Mouse (Mus musculus) lung, adult 18-20 months (tissue): ENCODE measurements at regions not wholly inside any gene's neighbourhood (a gene's known extent, or its start where the extent isn't known, plus 50 kb on each side); places are given as distances from the start of the nearest gene placed in this dataset.
A peak's percentile ranks its signal among the peaks of the same experiment; 100 is the strongest.

Source experiments
- DNase-seq, 2 experiments: peaks; one replicate each; pipeline ENCODE4 v3.0.0; 2022; ENCODE audit warnings: mixed read lengths in 2 of 2

- DNase-seq: no peak
Measured at GRCm38 (mm10) chr10:68378212-68378611, 99.7 kb upstream of the Arid5b start.

- no peak for DNase-seq
Measured at GRCm38 (mm10) chr10:68377479-68377878, 98.9 kb upstream of the Arid5b start.

DNA sequence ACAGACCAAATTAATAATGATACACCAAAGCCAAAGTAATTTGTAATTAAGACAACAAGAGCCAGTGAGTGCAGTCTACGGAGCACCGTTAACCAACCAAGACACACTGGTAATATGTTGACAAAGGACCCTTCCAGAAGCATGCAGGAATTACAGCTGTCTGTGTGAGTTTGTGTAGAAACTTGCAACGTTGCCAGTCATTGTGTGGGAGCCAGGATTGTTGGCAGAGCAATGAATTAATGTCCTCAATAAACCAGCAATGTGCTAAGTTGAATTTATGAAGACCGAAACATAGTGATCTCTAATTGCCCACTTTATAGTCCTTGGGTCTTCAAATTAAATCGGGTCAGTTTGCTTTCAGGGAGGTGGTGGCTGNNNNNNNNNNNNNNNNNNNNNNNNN lies 95.3 kb upstream of the Arid5b start:
- DNase-seq: no peak

GRCm38 (mm10) chr10:68371785-68372184 lies 93.2 kb upstream of the Arid5b start:
- peak; percentile 25 to 31 for DNase-seq

DNA sequence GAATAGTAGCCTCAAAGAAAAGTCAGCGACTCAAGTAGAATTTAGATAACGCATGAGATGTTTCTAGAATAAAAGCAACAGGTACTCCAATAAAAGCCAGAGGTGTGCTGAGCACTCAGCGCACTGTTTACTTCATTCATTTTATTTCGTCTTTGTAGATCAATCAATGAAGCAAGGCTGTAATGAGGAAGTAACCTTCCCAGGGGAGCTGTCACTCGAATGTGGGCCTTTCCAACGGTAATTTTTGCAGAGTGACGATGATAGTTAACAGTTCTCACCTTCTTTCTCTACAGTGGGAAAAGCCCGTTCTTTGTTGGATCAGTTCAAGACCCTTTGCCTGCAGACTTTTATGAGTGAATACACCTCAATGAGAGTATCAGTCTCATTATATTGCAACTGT lies 92.4 kb upstream of the Arid5b start:
- DNase-seq: no peak

- DNase-seq: no peak
Measured at GRCm38 (mm10) chr10:68366796-68367195, 88.3 kb upstream of the Arid5b start.

GRCm38 (mm10) chr10:68360765-68361483 lies 82.4 kb upstream of the Arid5b start:
- DNase-seq: peak; percentile 36 to 44

DNA sequence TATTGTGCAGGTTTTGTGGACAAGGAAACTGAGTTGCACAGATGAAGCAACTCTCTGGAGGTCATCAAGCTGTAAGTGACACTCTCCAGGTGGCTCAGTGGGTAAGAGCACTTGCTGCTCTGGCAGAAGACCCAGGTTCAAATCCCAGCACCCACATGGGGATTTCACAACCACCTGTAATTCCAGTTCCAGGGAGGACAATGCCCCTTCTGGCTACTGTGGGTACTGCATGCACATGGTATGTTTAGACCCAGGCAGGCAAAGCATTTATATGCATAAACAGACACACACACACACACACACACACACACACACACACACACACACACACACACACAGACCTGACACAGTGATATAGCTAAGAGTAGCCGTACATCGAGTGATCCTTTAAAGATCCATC lies 80.6 kb upstream of the Arid5b start:
- DNase-seq: no peak

GRCm38 (mm10) chr10:68356973-68357372 lies 78.4 kb upstream of the Arid5b start:
- peak; percentile 26 to 42 for DNase-seq

- no peak for DNase-seq
Measured at GRCm38 (mm10) chr10:68356521-68356920, 78.0 kb upstream of the Arid5b start.

DNA sequence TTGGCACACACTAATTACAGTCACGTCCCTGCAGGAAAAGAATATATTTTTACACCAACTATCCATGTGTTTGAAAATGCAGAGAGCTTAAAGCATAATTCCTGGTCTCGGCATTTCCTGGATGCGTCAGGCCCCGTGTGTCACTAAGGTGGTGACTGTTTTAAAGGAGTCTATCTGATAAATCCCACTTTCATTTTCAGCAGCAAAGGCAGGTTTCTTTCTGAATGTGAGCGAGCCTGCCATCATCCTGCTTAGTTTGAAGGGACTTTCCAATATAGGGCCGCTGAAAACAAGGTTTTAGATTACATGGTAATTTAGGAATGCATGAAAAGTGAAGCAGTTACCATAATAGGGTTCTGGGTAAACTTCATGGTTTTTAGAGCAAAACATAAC lies 77.5 kb upstream of the Arid5b start:
- no peak for DNase-seq

- no peak for DNase-seq
Measured at GRCm38 (mm10) chr10:68355471-68356092, 77.0 kb upstream of the Arid5b start.

DNA sequence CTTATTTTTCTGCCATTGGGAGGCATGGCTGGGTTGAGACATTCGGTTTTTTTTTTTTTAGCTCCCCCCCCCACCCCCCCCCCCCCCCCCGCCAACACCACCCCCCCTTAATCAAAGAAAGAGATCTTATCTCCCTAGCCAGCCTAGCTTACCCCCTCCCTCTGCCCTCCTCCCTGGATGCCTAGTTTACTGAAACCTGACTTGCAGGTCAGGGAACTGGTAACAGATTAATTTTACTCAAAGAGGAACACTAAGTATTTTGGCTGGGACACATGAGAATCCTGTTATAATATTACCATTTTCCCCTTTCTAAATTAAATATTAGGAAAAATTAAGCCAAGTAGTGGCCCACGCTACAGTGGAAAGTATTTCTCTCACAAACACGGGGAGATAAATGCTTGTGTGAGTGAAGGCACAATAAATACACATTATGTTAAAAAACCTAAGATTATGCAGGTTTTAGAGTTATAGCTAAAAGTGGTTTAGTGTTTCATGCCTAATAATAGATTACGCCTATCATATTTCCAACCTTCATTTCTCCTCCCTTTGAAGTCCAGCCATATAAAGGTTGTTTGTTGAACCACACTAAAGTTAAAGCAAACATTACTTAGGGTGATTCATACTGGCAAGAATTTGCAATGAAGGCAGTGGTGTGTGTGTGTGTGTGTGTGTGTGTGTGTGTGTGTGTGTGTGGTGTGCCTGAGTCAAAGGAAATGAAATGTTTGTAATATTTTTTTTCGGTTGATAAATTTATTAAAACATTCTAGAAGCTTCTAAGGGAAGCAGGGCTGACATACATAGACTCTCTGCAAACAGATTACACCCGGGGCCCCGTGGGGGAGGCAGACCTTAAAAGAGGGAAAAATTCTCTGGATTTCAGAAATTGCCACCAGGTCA lies 76.0 kb upstream of the Arid5b start:
- DNase-seq: peak; percentile 61 to 71

- no peak for DNase-seq
Measured at GRCm38 (mm10) chr10:68353692-68354232, 75.2 kb upstream of the Arid5b start.

- no peak for DNase-seq
Measured at GRCm38 (mm10) chr10:68351841-68352555, 73.5 kb upstream of the Arid5b start.

DNA sequence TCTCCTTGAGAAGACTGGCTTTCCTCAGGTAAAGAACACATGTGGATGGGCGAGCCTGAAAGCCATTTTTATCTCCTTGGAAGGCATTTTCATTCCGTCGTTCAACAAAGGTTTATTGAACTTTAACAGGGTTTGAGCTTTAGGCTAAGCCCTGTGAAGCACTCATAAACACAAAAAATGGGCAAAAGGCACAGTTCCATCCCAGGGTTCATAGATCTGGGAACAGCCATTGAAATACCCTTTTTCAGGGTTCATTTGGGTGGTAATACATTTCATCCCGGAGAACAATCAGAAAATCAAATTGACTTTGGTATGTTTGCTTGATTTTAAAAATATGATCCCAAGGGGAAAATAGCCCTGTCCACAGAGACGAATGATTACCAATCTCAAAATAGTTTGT lies 72.9 kb upstream of the Arid5b start:
- DNase-seq: no peak

GRCm38 (mm10) chr10:68350798-68351197 lies 72.3 kb upstream of the Arid5b start:
- DNase-seq: no peak

- DNase-seq: no peak
Measured at GRCm38 (mm10) chr10:68347806-68348205, 69.3 kb upstream of the Arid5b start.

- no peak for DNase-seq
Measured at GRCm38 (mm10) chr10:68344991-68345720, 66.6 kb upstream of the Arid5b start.

DNA sequence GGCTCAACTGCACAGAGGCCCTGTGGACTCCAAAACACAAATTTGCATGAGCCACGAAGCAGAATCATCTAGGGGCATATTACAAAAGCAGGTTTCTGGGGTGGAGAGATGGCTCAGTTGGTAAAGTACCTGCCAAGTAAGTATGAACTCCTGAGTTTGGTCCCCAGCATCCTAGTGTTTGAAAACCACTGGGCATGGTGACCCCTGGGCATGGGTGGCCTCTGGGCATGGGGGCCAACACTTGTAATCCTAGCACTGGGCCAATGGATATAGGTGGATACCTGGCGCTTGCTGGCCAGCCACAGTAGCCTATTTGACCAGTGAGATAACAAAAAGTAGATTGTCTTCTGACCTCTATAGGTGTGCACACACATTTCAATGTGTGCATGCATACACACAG lies 65.7 kb upstream of the Arid5b start:
- no peak for DNase-seq

GRCm38 (mm10) chr10:68334054-68334453 lies 55.5 kb upstream of the Arid5b start:
- no peak for DNase-seq
